Mouse (Mus musculus) frontal cortex, postnatal 10 days (tissue): ENCODE results near the gene Prrx2.

Experiments
- DNase-seq, 2 experiments: peaks; one replicate each; pipeline ENCODE4 v3.0.0; 2022; ENCODE audit warnings: low spot score in 2 of 2, mixed read lengths in 1 of 2

The Prrx2 gene

GRCm38 (mm10) chr2:30870863-30871262 lies 36.1 kb downstream of the Prrx2 start:
- DNase-seq = peak; percentile 40 to 41

DNA sequence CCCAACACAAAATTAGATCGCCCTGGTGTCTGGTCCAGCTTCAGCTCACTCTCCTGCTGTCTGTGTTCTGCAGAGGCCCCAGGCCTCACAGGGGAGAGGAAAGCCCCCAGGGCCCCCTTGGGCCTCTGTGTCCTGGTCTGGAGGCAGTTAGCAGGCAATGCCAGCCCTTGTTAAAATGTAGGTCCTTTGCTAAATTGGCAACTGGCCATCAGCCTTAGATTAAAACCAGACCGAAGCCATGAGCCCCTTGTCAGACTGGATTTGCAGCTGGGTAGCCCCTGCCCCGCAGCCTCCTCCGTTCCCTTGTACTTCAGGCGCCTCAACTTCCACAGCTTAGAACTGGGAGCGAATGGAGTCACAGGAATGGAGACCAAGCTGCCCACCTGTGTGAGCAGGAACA lies 37.9 kb downstream of the Prrx2 start:
- DNase-seq = no peak

GRCm38 (mm10) chr2:30874445-30874844 lies 39.7 kb downstream of the Prrx2 start:
- no peak for DNase-seq

DNA sequence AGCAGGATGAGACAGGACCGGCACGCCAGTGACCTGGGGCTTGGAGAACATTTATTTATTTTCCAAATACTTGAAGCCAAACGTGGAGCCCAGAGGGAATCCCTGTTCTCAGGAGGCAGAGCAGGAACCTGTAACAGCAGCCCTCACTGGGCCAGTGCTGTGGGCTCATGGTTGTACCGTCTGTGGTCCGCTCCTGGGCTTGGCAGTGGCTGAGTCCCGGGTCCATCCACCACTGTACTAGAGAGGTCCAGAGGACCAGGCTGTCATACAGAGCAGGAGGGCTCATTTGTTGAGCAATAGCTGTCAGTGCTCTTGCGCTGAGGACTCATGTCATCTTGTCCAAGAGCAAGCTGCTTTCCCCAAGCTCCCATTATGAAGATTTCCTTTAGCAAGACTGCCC lies 40.3 kb downstream of the Prrx2 start:
- DNase-seq = no peak

GRCm38 (mm10) chr2:30875621-30876432 lies 41.1 kb downstream of the Prrx2 start:
- DNase-seq = no peak

GRCm38 (mm10) chr2:30879481-30879880 lies 44.7 kb downstream of the Prrx2 start:
- no peak for DNase-seq

GRCm38 (mm10) chr2:30881215-30881614 lies 46.4 kb downstream of the Prrx2 start:
- no peak for DNase-seq

DNA sequence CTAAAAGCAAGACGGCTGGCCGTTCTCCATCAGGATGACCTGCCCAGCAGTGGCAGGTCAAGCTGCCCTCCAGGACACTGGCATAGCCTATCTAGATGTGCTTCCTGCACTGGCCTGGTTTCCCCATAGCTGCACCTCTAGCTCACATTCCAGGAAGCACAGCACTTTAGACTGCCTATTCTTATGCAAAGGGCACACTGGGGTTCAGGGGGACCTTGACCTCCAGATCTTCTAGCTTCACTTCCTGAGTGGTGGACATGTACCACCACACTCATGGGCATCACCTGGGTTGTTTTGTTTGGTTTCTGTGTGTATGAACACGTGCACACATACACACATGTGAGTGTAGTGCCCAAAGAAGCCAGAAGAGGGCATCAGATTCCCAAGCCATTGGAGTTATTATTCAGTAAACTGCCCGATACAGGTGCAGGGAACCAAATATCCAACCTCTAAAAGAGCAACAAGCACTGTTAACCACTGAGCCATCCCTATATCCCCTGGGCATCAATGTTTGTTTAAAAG lies 50.1 kb downstream of the Prrx2 start:
- no peak for DNase-seq

DNA sequence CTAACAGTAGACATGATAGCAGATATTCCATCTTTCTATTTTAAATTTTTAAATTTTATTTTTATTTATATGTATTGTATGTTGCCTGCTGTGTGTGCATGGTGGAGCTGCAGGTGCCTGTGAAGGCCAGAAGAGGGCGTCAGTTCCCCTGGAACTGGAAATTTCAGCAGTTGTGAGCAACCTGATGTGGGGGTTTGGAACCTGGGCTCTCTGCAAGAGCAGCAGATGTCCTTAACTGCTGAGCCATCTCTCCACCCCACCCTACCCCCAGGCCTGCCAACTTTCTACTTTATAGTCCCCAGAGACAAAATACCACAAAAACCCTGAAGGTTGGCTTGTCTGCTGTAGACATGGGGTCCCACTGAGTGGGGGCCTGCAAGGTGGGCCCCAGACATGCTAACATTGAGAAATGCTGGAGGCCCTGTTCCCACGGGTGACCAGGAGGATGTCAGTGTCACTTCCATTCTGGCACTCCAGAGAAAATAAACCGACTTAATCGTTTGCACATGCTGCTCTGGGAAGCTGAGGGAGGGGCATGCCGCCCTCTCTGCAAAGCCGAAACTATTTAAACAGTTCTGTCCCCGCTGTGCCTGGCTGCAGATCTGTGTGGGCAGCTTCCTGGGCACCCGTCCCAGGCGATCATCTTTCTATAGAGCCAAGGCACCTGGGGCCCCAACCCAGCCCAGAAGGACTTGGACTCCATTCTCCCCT lies 50.8 kb downstream of the Prrx2 start:
- DNase-seq = peak; percentile 49 to 57

GRCm38 (mm10) chr2:30891002-30891401 lies 56.2 kb downstream of the Prrx2 start:
- DNase-seq = peak in 1 of 2 experiments; percentile 32

DNA sequence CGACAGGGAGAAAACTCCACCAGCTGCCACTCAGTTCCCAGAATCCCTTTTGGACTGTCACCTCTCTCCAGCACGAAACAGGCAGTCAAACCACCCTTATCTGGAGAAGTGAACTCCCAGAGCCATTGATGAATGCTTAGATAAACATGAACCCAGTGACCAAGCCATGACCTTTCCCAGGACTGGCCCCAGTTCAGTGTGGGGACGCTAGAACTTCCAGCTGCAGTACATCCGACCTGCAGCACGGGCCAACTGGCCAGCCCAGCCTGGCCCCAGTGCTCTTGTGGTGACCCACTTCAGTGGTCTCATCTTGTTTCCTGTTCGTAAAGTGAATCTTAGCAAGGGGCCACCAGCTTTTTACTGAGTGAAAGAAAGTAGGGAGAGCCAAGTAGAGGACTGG lies 58.6 kb downstream of the Prrx2 start:
- no peak for DNase-seq

GRCm38 (mm10) chr2:30893946-30894345 lies 59.2 kb downstream of the Prrx2 start:
- DNase-seq = no peak

- DNase-seq = no peak
Measured at GRCm38 (mm10) chr2:30897291-30897690, 62.5 kb downstream of the Prrx2 start.

GRCm38 (mm10) chr2:30899397-30900069 lies 64.8 kb downstream of the Prrx2 start:
- DNase-seq = no peak

DNA sequence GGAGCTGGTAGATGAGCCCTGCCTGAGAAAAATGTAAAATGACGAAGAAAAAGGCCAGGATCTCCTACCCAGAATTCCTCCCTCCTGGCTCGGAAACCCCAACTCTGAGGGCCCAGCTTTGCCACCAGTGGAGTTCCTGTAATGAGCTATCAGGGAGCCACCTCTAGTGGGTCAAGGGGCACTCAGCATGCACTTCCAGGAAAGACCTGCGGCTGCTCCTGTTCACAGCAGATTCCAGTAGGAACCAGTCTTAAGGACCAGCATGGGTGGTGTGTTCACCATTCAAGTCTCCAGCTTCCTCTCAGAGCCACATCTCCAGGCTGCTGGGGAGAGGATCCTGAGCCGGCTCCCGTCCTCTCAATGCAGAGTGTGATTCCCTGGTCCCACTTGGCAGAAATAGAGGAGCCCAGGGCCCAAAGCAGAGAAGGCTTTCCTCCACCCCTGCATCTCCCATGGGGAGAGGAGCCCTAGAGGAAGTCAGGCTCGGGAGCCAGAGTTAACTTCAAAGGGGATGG lies 66.9 kb downstream of the Prrx2 start:
- DNase-seq = no peak

DNA sequence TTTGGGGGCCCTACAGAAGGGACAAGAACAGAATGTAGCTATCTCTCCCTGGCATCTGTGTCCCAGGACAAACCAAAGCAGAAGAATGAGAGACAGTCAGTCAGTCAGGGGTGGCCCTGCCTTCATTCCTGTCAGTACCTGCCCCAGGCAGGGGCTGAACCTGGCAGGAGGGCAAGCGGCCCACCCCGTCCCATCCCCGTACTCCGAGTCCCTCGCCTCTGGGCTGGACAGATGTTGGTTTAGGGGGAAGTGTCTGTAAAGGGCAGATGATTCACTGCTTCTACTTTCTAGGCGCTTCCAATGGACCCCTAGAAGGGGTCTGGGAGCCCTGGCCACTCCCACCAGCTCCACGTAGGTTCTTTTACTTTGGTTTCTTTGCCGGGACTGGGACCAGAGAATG lies 67.5 kb downstream of the Prrx2 start:
- DNase-seq = no peak

DNA sequence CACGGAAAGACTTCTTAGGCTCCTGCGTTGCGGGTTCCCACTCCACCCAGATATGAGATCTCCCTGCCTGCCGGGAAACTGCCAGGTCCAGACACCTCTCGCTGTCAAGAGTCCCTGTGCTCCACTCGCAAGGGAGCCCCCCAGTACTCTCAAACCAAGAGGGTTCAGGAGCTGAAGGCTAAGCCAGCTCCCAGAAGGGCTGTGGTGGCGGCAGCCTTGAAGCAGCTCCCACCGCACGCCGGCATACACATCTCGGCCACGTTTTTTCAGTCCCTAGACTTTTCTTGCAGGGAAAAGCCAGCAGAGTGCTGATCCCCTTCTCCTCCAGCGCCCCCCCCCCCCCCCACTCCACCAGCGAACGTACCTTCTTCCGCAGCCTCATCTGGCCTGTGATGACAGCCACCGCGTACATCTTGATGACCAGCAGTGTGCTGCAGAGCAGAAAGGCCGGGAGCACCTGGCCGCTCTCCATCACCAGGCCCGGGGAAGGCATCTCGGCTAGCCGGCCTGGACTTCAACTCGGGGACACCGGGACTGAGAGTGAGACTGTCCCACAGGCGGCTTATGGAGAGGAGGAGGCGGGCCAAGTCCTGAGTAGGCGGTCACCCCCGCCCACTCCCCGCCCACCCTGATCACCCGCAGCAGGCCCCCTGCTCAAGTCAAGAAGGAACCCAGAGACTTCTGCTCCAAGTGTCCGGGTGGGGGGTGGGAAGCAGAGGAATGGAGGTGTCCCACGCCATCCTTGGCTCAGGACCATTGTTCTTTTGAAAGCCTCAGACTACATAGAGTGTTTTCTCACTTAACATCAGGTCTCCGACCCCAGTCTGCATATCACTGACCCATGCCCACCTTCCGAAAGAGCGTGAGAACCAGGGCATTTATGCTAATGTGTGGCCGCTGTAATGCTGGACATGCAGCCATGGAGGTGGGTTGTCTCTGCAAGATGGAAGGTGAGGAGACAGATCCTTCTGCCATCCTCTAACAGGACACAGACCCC lies 68.3 kb downstream of the Prrx2 start:
- DNase-seq = no peak

DNA sequence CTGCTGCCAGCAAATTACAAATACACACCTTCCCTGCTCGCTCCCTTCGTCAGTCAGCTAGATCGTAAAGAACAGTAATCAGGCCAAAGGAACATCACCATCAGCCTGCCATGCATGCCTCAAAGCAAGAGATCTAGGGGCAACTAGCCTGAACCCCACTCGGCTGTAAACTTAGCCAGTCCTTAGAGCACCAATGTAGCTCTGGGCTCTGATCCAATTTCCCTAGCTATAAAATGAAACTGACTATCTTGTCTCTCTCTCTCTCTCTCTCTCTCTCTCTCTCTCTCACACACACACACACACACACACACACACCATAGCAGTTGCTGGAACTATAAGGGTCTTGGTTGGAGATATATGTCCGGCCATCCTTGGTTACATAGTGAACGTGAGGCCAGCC lies 69.5 kb downstream of the Prrx2 start:
- no peak for DNase-seq

DNA sequence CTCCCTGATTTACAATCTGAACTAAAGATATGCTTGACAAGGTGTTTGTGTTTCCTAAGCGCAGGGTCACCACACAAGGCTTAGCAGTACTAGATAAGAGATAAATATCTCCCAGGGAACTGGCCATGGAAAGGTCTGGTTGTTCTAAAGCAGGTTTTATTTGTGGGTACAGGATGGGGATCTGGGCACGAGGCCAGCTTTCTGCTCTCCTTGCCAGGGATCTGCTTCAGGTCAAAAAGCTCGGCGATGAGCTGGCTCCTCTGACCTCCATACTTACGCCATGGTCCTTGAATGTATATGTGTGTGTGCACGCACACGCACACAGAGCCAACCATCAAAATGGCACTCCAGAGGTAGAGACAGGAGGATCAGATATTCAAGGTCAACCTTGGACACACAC lies 70.2 kb downstream of the Prrx2 start:
- DNase-seq = no peak

GRCm38 (mm10) chr2:30905906-30906305 lies 71.1 kb downstream of the Prrx2 start:
- no peak for DNase-seq

GRCm38 (mm10) chr2:30906641-30907040 lies 71.9 kb downstream of the Prrx2 start:
- DNase-seq = no peak
